Mouse (Mus musculus): ENCODE measurements around the gene Lamtor5.

DNA sequence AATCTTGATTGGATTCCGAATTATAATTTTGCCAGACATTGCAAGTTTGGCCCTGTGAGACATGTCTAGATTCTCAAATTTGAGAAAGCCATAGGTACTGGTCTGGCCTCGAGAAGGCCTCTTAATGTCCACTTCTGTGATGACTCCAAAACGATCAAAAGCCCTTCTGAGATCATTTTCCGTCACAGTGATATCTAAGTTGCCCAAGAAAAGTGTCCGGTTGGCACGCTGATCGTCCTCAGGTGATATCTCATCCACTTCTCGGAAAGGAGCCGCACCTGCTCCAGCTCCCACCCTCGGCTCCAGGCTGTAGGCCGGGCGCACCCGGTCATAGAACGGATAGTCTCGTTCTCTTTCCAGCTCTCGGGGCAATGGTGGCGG is 53.1 kb downstream of the Lamtor5 start:
- TF ChIP-seq POLR2A (IDR thresholded peaks at IDR 0.05; ENCODE audit: insufficient read depth, low read length): no peak
- no peak for TF ChIP-seq CTCF (IDR thresholded peaks at IDR 0.05; ENCODE audit: low read depth, low read length)
- no peak for TF ChIP-seq EP300 (IDR thresholded peaks at IDR 0.05; ENCODE audit: insufficient read depth, low read depth, low read length)

Data from ES-Bruce4 (cell line).